Mouse (Mus musculus) heart, embryonic 16.5 days (tissue): Measurements from ENCODE around the gene Tas1r1. TPM values are rescaled to one million over a fixed set of nuclear protein-coding genes. Genes with fewer than 3 reads are reported as not detected.

Source experiments
- ATAC-seq: fragments of 200-750 bp; cut with Nextera tagmentation; replicated peaks from 2 replicates; pipeline ENCODE4 v1.8.0; 2017; ENCODE audit warnings: moderate number of reproducible peaks; ENCODE audit not compliant: insufficient read depth, low FRiP score; ENCODE audit errors: extremely low read depth
- H3K27ac ChIP-seq: fragments of 300-500 bp; sonication (generic); 2 replicates; pipeline ENCODE4 v1.5.1; 2014; ENCODE audit warnings: mild to moderate bottlenecking, low read length, control low read depth, moderate library complexity
- H3K27me3 ChIP-seq: fragments of 300-500 bp; sonication (generic); 2 replicates; pipeline ENCODE4 v1.6.1; 2014; ENCODE audit warnings: low read length, mixed read lengths; ENCODE audit not compliant: control insufficient read depth, insufficient read depth
- H3K36me3 ChIP-seq: fragments of 300-500 bp; sonication (generic); 2 replicates; pipeline ENCODE4 v1.6.1; 2014; ENCODE audit not compliant: control insufficient read depth, insufficient read depth
- H3K4me1 ChIP-seq: fragments of 300-500 bp; sonication (generic); 2 replicates; pipeline ENCODE4 v1.6.1; 2014; ENCODE audit warnings: low read length, mixed read lengths; ENCODE audit not compliant: control insufficient read depth, insufficient read depth
- H3K4me2 ChIP-seq: fragments of 300-500 bp; sonication (generic); 2 replicates; pipeline ENCODE4 v1.6.1; 2014; ENCODE audit warnings: low read depth, mild to moderate bottlenecking, control low read depth, low read length
- H3K4me3 ChIP-seq: fragments of 300-500 bp; sonication (generic); 2 replicates; pipeline ENCODE4 v1.5.1; 2014; ENCODE audit warnings: mild to moderate bottlenecking, control low read depth, low read length
- H3K9ac ChIP-seq: fragments of 300-500 bp; sonication (generic); 2 replicates; pipeline ENCODE4 v1.6.1; 2014; ENCODE audit warnings: low read length, control low read depth
- H3K9me3 ChIP-seq: fragments of 300-500 bp; sonication (generic); replicated peaks from 2 replicates; pipeline ENCODE4 v1.6.1; 2016; ENCODE audit warnings: low read length; ENCODE audit not compliant: control insufficient read depth
- WGBS: fragments of 180-500 bp; shearing (Covaris S2); extraction: QIAGEN DNeasy Blood & Tissue Kit; methylation state at CpG from one replicate; pipeline ENCODE4 v1.1.7; 2014; 5-methylcytosine and 5-hydroxymethylcytosine counted together
- polyA plus RNA-seq: library from polyadenylated mRNA; unstranded; fragments of >200 nt; fragmentation: Nextera tagmentation; extraction: Ambion mirVana; gene quantifications from 2 replicates; pipeline ENCODE4 v1.2.1, GENCODE M21; 2015

Tas1r1 gene
- polyA plus RNA-seq, 1 experiment from 2014 or later = 0.39 TPM

- no peak overlapping the region for H3K4me3 ChIP-seq
- no peak for ATAC-seq
- no peaks in the 10 kb centered on the region for H3K9me3 ChIP-seq
- no peaks in the 10 kb centered on the region for H3K4me1 ChIP-seq
- no peak overlapping the region for H3K4me2 ChIP-seq
- H3K27ac ChIP-seq = no peak overlapping the region
- 87% methylated on average over 10 of the region's 10 CpGs for WGBS
- H3K9ac ChIP-seq = no peak overlapping the region
- no peaks in the 10 kb centered on the region for H3K36me3 ChIP-seq
- H3K27me3 ChIP-seq = no peaks in the 10 kb centered on the region
Measured at GRCm38 (mm10) chr4:152078105-152078530, 39.8 kb upstream of the Tas1r1 start.

- Histone ChIP-seq H3K9me3 (no peaks in the 10 kb centered on the region), H3K4me1 (peaks cover 7% of the 10 kb centered on the region), H3K27me3 (no peaks in the 10 kb centered on the region), H3K9ac (no peak overlapping the region), H3K27ac (no peak overlapping the region), H3K36me3 (no peaks in the 10 kb centered on the region), H3K4me3 (no peak overlapping the region), H3K4me2 (no peak overlapping the region)
- ATAC-seq = no peak
- WGBS = 82% methylated on average over 9 of the region's 9 CpGs
Measured at GRCm38 (mm10) chr4:152077191-152077590, 38.8 kb upstream of the Tas1r1 start.

- WGBS = 81% methylated on average over 9 of the region's 9 CpGs
Measured at GRCm38 (mm10) chr4:152074548-152074947, 36.2 kb upstream of the Tas1r1 start.

GRCm38 (mm10) chr4:152073715-152074114 lies 35.3 kb upstream of the Tas1r1 start:
- 80% methylated on average over 6 of the region's 6 CpGs for WGBS
- ATAC-seq = no peak
- no peaks in the 10 kb centered on the region for H3K27me3 ChIP-seq
- peaks cover 9% of the 10 kb centered on the region for H3K4me1 ChIP-seq
- no peaks in the 10 kb centered on the region for H3K9me3 ChIP-seq
- H3K9ac ChIP-seq = no peak overlapping the region
- no peaks in the 10 kb centered on the region for H3K36me3 ChIP-seq
- H3K4me3 ChIP-seq = no peak overlapping the region
- no peak overlapping the region for H3K27ac ChIP-seq
- no peak overlapping the region for H3K4me2 ChIP-seq

More at GRCm38 (mm10) chr4:152074548-152074947, 36.2 kb upstream of the Tas1r1 start:
- H3K27me3 ChIP-seq = no peaks in the 10 kb centered on the region
- H3K4me3 ChIP-seq = no peak overlapping the region
- H3K4me1 ChIP-seq = peaks cover 9% of the 10 kb centered on the region
- no peak overlapping the region for H3K27ac ChIP-seq
- no peak overlapping the region for H3K4me2 ChIP-seq
- H3K9me3 ChIP-seq = no peaks in the 10 kb centered on the region
- no peaks in the 10 kb centered on the region for H3K36me3 ChIP-seq
- no peak overlapping the region for H3K9ac ChIP-seq
- no peak for ATAC-seq

- Histone ChIP-seq H3K36me3 (no peaks in the 10 kb centered on the region), H3K27me3 (no peaks in the 10 kb centered on the region), H3K4me2 (no peak overlapping the region), H3K4me1 (peaks cover 9% of the 10 kb centered on the region), H3K4me3 (no peak overlapping the region), H3K9ac (no peak overlapping the region), H3K9me3 (no peaks in the 10 kb centered on the region), H3K27ac (no peak overlapping the region)
- 0 out of 2 replicates have a peak, but pooled peaks have one; percentile 35 for ATAC-seq
- WGBS = 56% methylated on average over 10 of the region's 10 CpGs
Measured at GRCm38 (mm10) chr4:152072655-152073054, 34.3 kb upstream of the Tas1r1 start.

- no peaks in the 10 kb centered on the region for H3K36me3 ChIP-seq
- H3K4me1 ChIP-seq = peaks cover 9% of the 10 kb centered on the region
- H3K27ac ChIP-seq = no peak within 1 kb of the TSS
- H3K4me3 ChIP-seq = no peak within 1 kb of the TSS
- WGBS = 41% methylated on average over 10 of the region's 10 CpGs
- no peaks in the 10 kb centered on the region for H3K9me3 ChIP-seq
- H3K9ac ChIP-seq = no peak within 1 kb of the TSS
- H3K4me2 ChIP-seq = no peak within 1 kb of the TSS
- ATAC-seq = no peak
- no peaks in the 10 kb centered on the region for H3K27me3 ChIP-seq
Measured at GRCm38 (mm10) chr4:152072121-152072601, 33.8 kb upstream of the Tas1r1 start, which contains the start of gene Plekhg5. Gene Plekhg5 (plus strand): TSS chr4:152072498.

GRCm38 (mm10) chr4:152070494-152071396 lies 32.4 kb upstream of the Tas1r1 start:
- Histone ChIP-seq H3K9ac (no peak overlapping the region), H3K9me3 (no peaks in the 10 kb centered on the region), H3K4me2 (no peak overlapping the region), H3K4me1 (peaks cover 9% of the 10 kb centered on the region), H3K36me3 (no peaks in the 10 kb centered on the region), H3K27me3 (no peaks in the 10 kb centered on the region), H3K27ac (no peak overlapping the region), H3K4me3 (no peak overlapping the region)
- 72% methylated on average over 11 of the region's 11 CpGs for WGBS
- ATAC-seq = no peak

GRCm38 (mm10) chr4:152069245-152069644 lies 30.9 kb upstream of the Tas1r1 start:
- ATAC-seq = no peak
- Histone ChIP-seq H3K4me2 (no peak overlapping the region), H3K4me1 (peaks cover 9% of the 10 kb centered on the region), H3K27me3 (no peaks in the 10 kb centered on the region), H3K36me3 (no peaks in the 10 kb centered on the region), H3K27ac (no peak overlapping the region), H3K9ac (no peak overlapping the region), H3K9me3 (no peaks in the 10 kb centered on the region), H3K4me3 (no peak overlapping the region)
- 83% methylated on average over 3 of the region's 3 CpGs for WGBS

GRCm38 (mm10) chr4:152068166-152068724 lies 29.9 kb upstream of the Tas1r1 start:
- H3K4me3 ChIP-seq = no peak overlapping the region
- no peaks in the 10 kb centered on the region for H3K36me3 ChIP-seq
- no peak overlapping the region for H3K4me2 ChIP-seq
- peaks cover 9% of the 10 kb centered on the region for H3K4me1 ChIP-seq
- ATAC-seq = no peak
- no peak overlapping the region for H3K27ac ChIP-seq
- H3K9me3 ChIP-seq = no peaks in the 10 kb centered on the region
- no peak overlapping the region for H3K9ac ChIP-seq
- H3K27me3 ChIP-seq = no peaks in the 10 kb centered on the region
- 86% methylated on average over 6 of the region's 6 CpGs for WGBS
